Mouse (Mus musculus): ENCODE measurements around the gene Ceacam20. TPM values are rescaled to one million over a fixed set of nuclear protein-coding genes. Genes with fewer than 3 reads are reported as not detected.
"Not testable (repeated sequence)": the region's sequence is repeated elsewhere in the genome, so short reads cannot be mapped to it uniquely, and the experiment has no call there.

The Ceacam20 gene
- total RNA-seq, 1 experiment from 2014 or later = not detected

DNA sequence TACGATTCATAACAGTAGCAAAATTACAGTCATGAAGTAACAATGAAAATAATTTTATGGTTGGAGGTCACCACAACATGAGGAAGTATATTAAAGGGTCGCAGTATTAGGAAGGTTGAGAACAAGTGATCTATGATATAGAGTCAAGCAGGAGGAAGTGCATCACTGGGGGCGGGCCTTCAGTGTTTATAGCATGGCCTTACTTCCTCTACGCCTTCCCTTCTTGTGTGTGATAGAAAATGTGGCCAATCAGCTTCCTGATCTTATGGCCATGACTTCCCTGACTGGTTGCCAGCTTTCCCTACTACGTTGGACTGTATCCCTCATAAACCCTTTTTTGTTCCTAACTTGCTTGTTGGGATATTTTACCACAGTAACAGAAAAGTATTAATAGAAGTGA, 20.0 kb upstream of the Ceacam20 start:
- ATAC-seq (ENCODE audit: extremely low read depth, insufficient number of reproducible peaks, low FRiP score, poor library complexity, severe bottlenecking) = no peak

DNA sequence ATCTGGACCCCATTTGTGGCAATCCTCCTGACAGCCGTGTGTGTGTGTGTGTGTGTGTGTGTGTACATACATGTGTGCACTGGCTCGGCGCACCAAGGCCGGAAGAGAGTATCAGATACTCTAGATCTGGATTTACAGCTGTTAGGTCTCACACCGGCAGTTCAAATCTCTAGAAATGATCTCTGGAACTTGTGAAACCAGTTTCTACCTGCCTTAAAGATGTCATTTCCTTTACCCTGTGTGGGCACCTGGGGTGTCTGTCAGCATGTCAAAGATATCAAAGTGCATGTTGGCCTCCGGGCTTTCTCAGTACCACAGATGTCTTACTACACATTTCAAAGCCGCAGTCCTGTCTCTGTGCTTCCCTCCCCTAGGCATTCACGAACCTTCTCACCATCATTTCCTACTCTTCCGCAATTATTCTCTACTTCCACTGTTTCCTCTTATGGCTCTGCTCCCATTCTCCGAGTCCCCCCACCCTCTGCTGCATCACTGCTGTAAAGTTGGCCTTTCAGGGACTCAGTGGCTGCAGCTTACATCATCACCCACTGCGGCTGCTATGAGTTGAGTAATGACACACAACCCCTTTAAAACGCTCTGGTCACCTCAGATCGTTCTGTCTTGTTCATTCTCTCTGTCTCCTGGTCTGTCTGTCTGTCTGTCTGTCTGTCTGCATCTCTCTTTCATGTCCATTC, 19.2 kb upstream of the Ceacam20 start:
- no peak for ATAC-seq (ENCODE audit: extremely low read depth, insufficient number of reproducible peaks, low FRiP score, poor library complexity, severe bottlenecking)

- no peak for ATAC-seq (ENCODE audit: extremely low read depth, insufficient number of reproducible peaks, low FRiP score, poor library complexity, severe bottlenecking)
Measured at GRCm38 (mm10) chr7:19948956-19949355, 16.3 kb upstream of the Ceacam20 start.

DNA sequence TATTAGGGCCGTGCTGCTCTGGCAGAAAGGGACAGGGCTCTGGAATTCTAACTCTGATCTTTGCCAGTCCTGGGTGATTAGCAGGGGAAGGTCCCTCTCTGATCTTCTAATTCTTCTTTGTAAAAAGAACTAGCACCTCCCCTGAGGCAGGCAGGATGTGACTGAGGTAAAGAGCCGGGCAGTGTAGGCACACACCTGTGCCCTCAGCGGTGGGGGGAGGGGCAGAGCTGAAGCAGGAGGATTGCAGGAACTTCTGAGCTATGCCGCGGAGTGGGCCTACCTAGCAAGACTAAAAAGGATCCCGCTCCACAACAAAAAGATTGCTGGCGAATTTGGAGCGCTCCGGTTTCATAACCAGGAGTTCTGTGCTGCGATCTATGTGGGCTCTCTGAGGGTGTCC, 15.2 kb upstream of the Ceacam20 start:
- no peak for ATAC-seq (ENCODE audit: extremely low read depth, insufficient number of reproducible peaks, low FRiP score, poor library complexity, severe bottlenecking)

DNA sequence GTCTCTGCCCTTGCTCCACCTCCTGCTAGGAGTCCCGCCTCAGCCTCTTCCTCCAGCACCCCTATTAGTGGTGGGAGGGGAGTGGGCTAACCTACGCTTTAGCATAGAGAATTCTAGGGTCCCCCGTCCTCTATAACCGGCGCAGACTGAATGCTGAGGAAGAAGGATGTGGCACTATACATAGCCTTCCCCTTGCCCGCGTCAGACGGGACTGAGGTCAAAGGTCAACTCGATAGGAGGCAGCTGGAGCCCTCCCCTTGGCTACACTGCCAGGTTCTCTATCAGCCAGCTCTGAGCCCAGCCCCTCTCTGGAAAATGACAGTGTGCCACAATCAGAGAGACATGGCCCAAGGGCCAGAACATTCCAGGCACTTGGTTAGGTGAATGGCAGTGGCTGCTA, 14.6 kb upstream of the Ceacam20 start, which contains the start of gene Igsf23:
TSS of gene Igsf23 (minus strand) at position 168 of the 400 bp plus-strand sequence.
- no peak for ATAC-seq (ENCODE audit: extremely low read depth, insufficient number of reproducible peaks, low FRiP score, poor library complexity, severe bottlenecking)

- no peak for ATAC-seq (ENCODE audit: extremely low read depth, insufficient number of reproducible peaks, low FRiP score, poor library complexity, severe bottlenecking)
Measured at GRCm38 (mm10) chr7:19952320-19952986, 12.8 kb upstream of the Ceacam20 start.

- no peak for ATAC-seq (ENCODE audit: extremely low read depth, insufficient number of reproducible peaks, low FRiP score, poor library complexity, severe bottlenecking)
Measured at GRCm38 (mm10) chr7:19953054-19953453, 12.2 kb upstream of the Ceacam20 start.

DNA sequence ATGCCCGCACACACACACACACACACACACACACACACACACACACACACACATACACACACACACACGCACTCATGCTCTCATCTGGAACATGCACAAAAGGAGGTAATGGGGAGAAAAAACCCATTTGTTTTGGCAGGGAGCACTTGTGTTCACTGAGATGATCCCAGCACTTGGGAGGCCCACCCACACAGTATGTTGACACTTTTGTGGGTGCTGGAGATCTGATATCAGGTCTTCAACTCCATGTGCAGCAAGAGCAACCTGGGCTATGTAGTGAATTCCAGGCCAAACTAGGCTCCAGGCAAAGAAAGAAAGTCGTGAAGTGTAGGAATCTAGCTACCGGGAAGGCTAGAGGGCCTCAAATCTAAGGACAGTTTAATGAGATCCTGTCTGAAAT, 9.4 kb upstream of the Ceacam20 start:
- ATAC-seq (ENCODE audit: extremely low read depth, insufficient number of reproducible peaks, low FRiP score, poor library complexity, severe bottlenecking) = no peak

DNA sequence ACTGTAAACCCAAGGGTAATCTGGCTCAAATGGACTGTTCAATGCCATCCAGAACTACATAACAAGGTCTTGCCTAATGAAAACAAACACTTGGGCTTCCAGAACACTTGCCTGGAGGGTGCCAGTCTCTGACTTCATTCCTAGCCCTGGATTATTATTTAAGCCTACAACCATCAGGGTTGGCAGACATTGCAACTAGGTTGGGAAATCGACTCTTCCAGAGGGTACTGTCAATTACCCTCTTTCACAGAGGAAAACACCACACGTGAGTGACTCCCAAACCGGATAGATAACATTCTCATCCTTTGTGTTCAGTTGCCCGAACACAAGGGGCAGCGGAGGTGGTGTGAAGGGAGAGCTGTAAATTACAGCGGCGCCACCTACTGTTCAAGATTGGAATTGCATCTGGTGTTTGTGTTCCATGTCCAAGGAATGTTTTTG, 8.9 kb upstream of the Ceacam20 start:
- peak; percentile 80 for ATAC-seq (ENCODE audit: extremely low read depth, insufficient number of reproducible peaks, low FRiP score, poor library complexity, severe bottlenecking)

GRCm38 (mm10) chr7:19962423-19962822, 2.8 kb upstream of the Ceacam20 start:
- ATAC-seq (ENCODE audit: extremely low read depth, insufficient number of reproducible peaks, low FRiP score, poor library complexity, severe bottlenecking) = no peak

DNA sequence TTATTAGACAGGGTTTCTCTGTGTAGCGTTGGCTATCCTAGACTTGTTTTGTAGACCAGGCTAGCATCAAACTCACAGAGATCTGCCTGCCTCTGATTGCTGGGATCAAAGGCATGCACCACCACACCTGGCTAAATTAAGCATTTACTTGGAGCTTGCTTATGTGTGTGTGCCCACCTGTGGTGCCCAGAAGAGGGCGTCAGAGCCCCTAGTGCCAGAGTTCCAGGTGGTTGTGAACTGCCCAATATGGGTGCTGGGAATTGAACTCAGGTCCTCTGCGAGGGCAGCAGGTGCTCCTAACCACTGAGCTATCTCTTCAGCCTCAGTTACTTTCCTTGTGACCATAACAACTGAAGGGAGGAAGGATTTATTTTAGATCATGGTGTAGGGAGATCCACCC, 3.9 kb downstream of the Ceacam20 start:
- no peak for ATAC-seq (ENCODE audit: extremely low read depth, insufficient number of reproducible peaks, low FRiP score, poor library complexity, severe bottlenecking)

DNA sequence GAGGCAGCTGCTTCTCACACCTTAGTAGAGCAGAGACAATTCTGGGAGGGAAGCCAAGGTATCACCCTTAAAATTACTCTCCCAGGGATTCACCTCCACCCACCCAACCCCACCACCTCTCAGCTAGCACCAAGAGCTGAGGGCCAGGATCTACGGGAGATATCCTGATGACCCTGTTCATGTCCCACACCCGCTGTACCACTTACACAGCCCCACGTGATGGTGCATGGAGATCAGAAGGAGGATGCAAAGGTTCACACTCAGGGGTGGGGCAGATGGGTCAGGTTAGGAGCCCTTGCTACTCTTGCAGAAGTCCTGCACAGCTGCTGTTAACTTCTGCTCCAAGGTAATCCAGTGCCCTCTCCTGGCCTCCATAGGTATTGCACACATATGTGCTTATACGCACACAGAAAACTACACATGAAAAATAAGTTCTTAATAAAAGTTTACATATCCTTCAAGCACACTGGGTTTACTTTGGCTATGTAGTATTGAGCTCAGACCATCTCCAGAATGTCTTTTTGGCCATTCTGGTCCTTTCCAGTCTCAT, 4.4 kb downstream of the Ceacam20 start:
- ATAC-seq (ENCODE audit: extremely low read depth, insufficient number of reproducible peaks, low FRiP score, poor library complexity, severe bottlenecking) = no peak

- no peak for ATAC-seq (ENCODE audit: extremely low read depth, insufficient number of reproducible peaks, low FRiP score, poor library complexity, severe bottlenecking)
Measured at GRCm38 (mm10) chr7:19970196-19970595, 5.0 kb downstream of the Ceacam20 start.

- ATAC-seq (ENCODE audit: extremely low read depth, insufficient number of reproducible peaks, low FRiP score, poor library complexity, severe bottlenecking) = no peak
Measured at GRCm38 (mm10) chr7:19971516-19971915, 6.3 kb downstream of the Ceacam20 start.

GRCm38 (mm10) chr7:19991165-19991564, 26.0 kb downstream of the Ceacam20 start, which contains the start of gene Nlrp9b:
Gene Nlrp9b (plus strand): TSS chr7:19991465.
- not testable (repeated sequence) for ATAC-seq (ENCODE audit: extremely low read depth, insufficient number of reproducible peaks, low FRiP score, poor library complexity, severe bottlenecking)

- not testable (repeated sequence) for ATAC-seq (ENCODE audit: extremely low read depth, insufficient number of reproducible peaks, low FRiP score, poor library complexity, severe bottlenecking)
Measured at GRCm38 (mm10) chr7:19996721-19997120, 31.5 kb downstream of the Ceacam20 start.

- no peak for ATAC-seq (ENCODE audit: extremely low read depth, insufficient number of reproducible peaks, low FRiP score, poor library complexity, severe bottlenecking)
Measured at GRCm38 (mm10) chr7:20009987-20010386, 44.8 kb downstream of the Ceacam20 start.
